Mouse (Mus musculus) hindbrain, embryonic 16.5 days (tissue): ENCODE data around the gene Map3k11. TPM values are rescaled to one million over a fixed set of nuclear protein-coding genes. Genes with fewer than 3 reads are reported as not detected.

Source experiments
- ATAC-seq: fragments of 200-750 bp; cut with Nextera tagmentation; 2 replicates; pipeline ENCODE4 v1.8.0; 2017; ENCODE audit warnings: moderate TSS enrichment, moderate library complexity
- H3K27ac ChIP-seq: fragments of 300-500 bp; sonication (generic); 2 replicates; pipeline ENCODE4 v1.5.1; 2014; ENCODE audit warnings: low read depth, mild to moderate bottlenecking, control low read depth, low read length, moderate library complexity
- H3K27me3 ChIP-seq: fragments of 300-500 bp; sonication (generic); replicated peaks from 2 replicates; pipeline ENCODE4 v1.6.1; 2014; ENCODE audit warnings: low read length; ENCODE audit not compliant: control insufficient read depth, insufficient read depth
- H3K36me3 ChIP-seq: fragments of 300-500 bp; sonication (generic); 2 replicates; pipeline ENCODE4 v1.6.1; 2014; ENCODE audit warnings: mild to moderate bottlenecking, low read length, moderate library complexity, mixed read lengths; ENCODE audit not compliant: control insufficient read depth, insufficient read depth
- H3K4me1 ChIP-seq: fragments of 300-500 bp; sonication (generic); 2 replicates; pipeline ENCODE4 v1.6.1; 2014; ENCODE audit warnings: low read depth, low read length; ENCODE audit not compliant: control insufficient read depth, insufficient read depth
- H3K4me2 ChIP-seq: fragments of 300-500 bp; sonication (generic); 2 replicates; pipeline ENCODE4 v1.6.1; 2014; ENCODE audit warnings: mild to moderate bottlenecking, low read length, control low read depth, moderate library complexity
- H3K4me3 ChIP-seq: fragments of 300-500 bp; sonication (generic); 2 replicates; pipeline ENCODE4 v1.5.1; 2014; ENCODE audit warnings: mild to moderate bottlenecking, low read length, control low read depth, moderate library complexity
- H3K9ac ChIP-seq: fragments of 300-500 bp; sonication (generic); 2 replicates; pipeline ENCODE4 v1.6.1; 2014; ENCODE audit warnings: low read depth, mild to moderate bottlenecking, control low read depth, low read length, moderate library complexity
- H3K9me3 ChIP-seq: fragments of 300-500 bp; sonication (generic); 2 replicates; pipeline ENCODE4 v1.6.1; 2014; ENCODE audit warnings: mild to moderate bottlenecking, low read length, moderate library complexity; ENCODE audit not compliant: control insufficient read depth
- WGBS: fragments of 180-500 bp; shearing (Covaris S2); extraction: QIAGEN DNeasy Blood & Tissue Kit; methylation state at CpG from one replicate; pipeline ENCODE4 v1.1.7; 2014; 5-methylcytosine and 5-hydroxymethylcytosine counted together
- polyA plus RNA-seq: library from polyadenylated mRNA; unstranded; fragments of >200 nt; fragmentation: Nextera tagmentation; extraction: Ambion mirVana; gene quantifications from 2 replicates; pipeline ENCODE4 v1.2.1, GENCODE M21; 2015

Map3k11 gene
- polyA plus RNA-seq, 1 experiment from 2014 or later = 9.2 TPM

- Histone ChIP-seq H3K27ac (peak overlapping the region; percentile 75; the same call in 1 of the 2 replicates), H3K27me3 (peaks cover 10% of the 10 kb centered on the region), H3K9me3 (no peaks in the 10 kb centered on the region), H3K36me3 (peaks cover 29% of the 10 kb centered on the region), H3K4me1 (peaks cover 18% of the 10 kb centered on the region), H3K4me3 (peak overlapping the region; percentile 31; the same call in 1 of the 2 replicates), H3K9ac (peak overlapping the region; percentile 62), H3K4me2 (peak overlapping the region; percentile 61)
- peak; percentile 15; the same call in 1 of the 2 replicates for ATAC-seq
- 60% methylated on average over 6 of the region's 6 CpGs for WGBS
These were observed 39.2 kb upstream of the Map3k11 start for GRCm38 (mm10) chr19:5649298-5649741.

GRCm38 (mm10) chr19:5651502-5652274 is 36.9 kb upstream of the Map3k11 start:
- 69% methylated on average over 13 of the region's 13 CpGs for WGBS
- H3K36me3 ChIP-seq = peaks cover 12% of the 10 kb centered on the region
- H3K27me3 ChIP-seq = peaks cover 23% of the 10 kb centered on the region
- no peak for ATAC-seq
- H3K9me3 ChIP-seq = no peaks in the 10 kb centered on the region
- H3K4me3 ChIP-seq = no peak overlapping the region
- H3K27ac ChIP-seq = no peak overlapping the region
- peaks cover 22% of the 10 kb centered on the region for H3K4me1 ChIP-seq
- no peak overlapping the region for H3K4me2 ChIP-seq
- no peak overlapping the region for H3K9ac ChIP-seq

GRCm38 (mm10) chr19:5652570-5652969 is 36.0 kb upstream of the Map3k11 start:
- ATAC-seq = no peak
- H3K9me3 ChIP-seq = no peaks in the 10 kb centered on the region
- no peak overlapping the region for H3K27ac ChIP-seq
- no peak overlapping the region for H3K4me2 ChIP-seq
- H3K9ac ChIP-seq = no peak overlapping the region
- peaks cover 23% of the 10 kb centered on the region for H3K27me3 ChIP-seq
- WGBS = 81% methylated on average over 6 of the region's 6 CpGs
- H3K4me1 ChIP-seq = peaks cover 22% of the 10 kb centered on the region
- no peak overlapping the region for H3K4me3 ChIP-seq
- peaks cover 3% of the 10 kb centered on the region for H3K36me3 ChIP-seq

GRCm38 (mm10) chr19:5653969-5654719 is 34.4 kb upstream of the Map3k11 start:
- H3K4me1 ChIP-seq = peaks cover 13% of the 10 kb centered on the region
- ATAC-seq = peak; percentile 49
- WGBS = 8% methylated on average over 62 of the region's 62 CpGs
- peak overlapping the region; percentile 65 for H3K9ac ChIP-seq
- no peak overlapping the region for H3K27ac ChIP-seq
- peaks cover 23% of the 10 kb centered on the region for H3K27me3 ChIP-seq
- H3K4me2 ChIP-seq = peak overlapping the region; percentile 79
- no peaks in the 10 kb centered on the region for H3K36me3 ChIP-seq
- no peaks in the 10 kb centered on the region for H3K9me3 ChIP-seq
- H3K4me3 ChIP-seq = peak overlapping the region; percentile 49

GRCm38 (mm10) chr19:5654720-5655298 is 33.7 kb upstream of the Map3k11 start:
- WGBS = 12% methylated on average over 43 of the region's 43 CpGs
- Histone ChIP-seq H3K4me1 (peaks cover 11% of the 10 kb centered on the region), H3K36me3 (no peaks in the 10 kb centered on the region), H3K27me3 (peaks cover 23% of the 10 kb centered on the region), H3K9me3 (no peaks in the 10 kb centered on the region), H3K9ac (peak overlapping the region; percentile 58), H3K4me3 (peak overlapping the region; percentile 49), H3K4me2 (peak overlapping the region; percentile 79), H3K27ac (no peak overlapping the region)
- peak; percentile 34; the same call in 1 of the 2 replicates for ATAC-seq

- Histone ChIP-seq H3K27ac (no peak overlapping the region; the same call in 1 of the 2 replicates), H3K36me3 (peaks cover 15% of the 10 kb centered on the region), H3K9ac (peak overlapping the region; percentile 27; the same call in 1 of the 2 replicates), H3K9me3 (no peaks in the 10 kb centered on the region), H3K4me1 (peaks cover 6% of the 10 kb centered on the region), H3K4me2 (peak overlapping the region; percentile 19), H3K27me3 (0 out of 2 replicates have a peak, but pooled peaks cover 1% of the 10 kb centered on the region), H3K4me3 (no peak overlapping the region)
- ATAC-seq = no peak
- WGBS = 90% methylated on average over 15 of the region's 16 CpGs
These were observed 27.4 kb upstream of the Map3k11 start for GRCm38 (mm10) chr19:5660942-5661751.

- peak overlapping the region; percentile 30; the same call in 1 of the 2 replicates for H3K27ac ChIP-seq
- H3K9ac ChIP-seq = 0 out of 2 replicates have a peak overlapping the region, but pooled peaks have one; percentile 5
- no peak for ATAC-seq
- no peaks in the 10 kb centered on the region for H3K9me3 ChIP-seq
- H3K27me3 ChIP-seq = no peaks in the 10 kb centered on the region
- H3K4me1 ChIP-seq = peaks cover 6% of the 10 kb centered on the region
- peaks cover 19% of the 10 kb centered on the region for H3K36me3 ChIP-seq
- H3K4me3 ChIP-seq = peak overlapping the region; percentile 35
- H3K4me2 ChIP-seq = peak overlapping the region; percentile 49
- WGBS = 80% methylated on average over 8 of the region's 8 CpGs
These were observed 26.2 kb upstream of the Map3k11 start for GRCm38 (mm10) chr19:5662310-5662709.
